Mouse (Mus musculus) embryonic facial prominence, embryonic 15.5 days (tissue): ENCODE results near the gene Gm10188. TPM values are rescaled to one million over a fixed set of nuclear protein-coding genes. Genes with fewer than 3 reads are reported as not detected.

ENCODE experiments used
- ATAC-seq: fragments of 200-750 bp; cut with Nextera tagmentation; 2 replicates; pipeline ENCODE4 v1.8.0; 2017; ENCODE audit warnings: low read depth, moderate TSS enrichment; ENCODE audit not compliant: insufficient number of reproducible peaks, low FRiP score, low TSS enrichment
- H3K27ac ChIP-seq: fragments of 300-500 bp; sonication (generic); replicated peaks from 2 replicates; pipeline ENCODE4 v1.5.1; 2015; ENCODE audit warnings: mild to moderate bottlenecking, inconsistent platforms
- H3K27me3 ChIP-seq: fragments of 300-500 bp; sonication (generic); 2 replicates; pipeline ENCODE4 v1.6.1; 2015; ENCODE audit warnings: inconsistent platforms
- H3K36me3 ChIP-seq: fragments of 300-500 bp; sonication (generic); 2 replicates; pipeline ENCODE4 v1.6.1; 2015; ENCODE audit warnings: mild to moderate bottlenecking, inconsistent platforms
- H3K4me1 ChIP-seq: fragments of 300-500 bp; sonication (generic); 2 replicates; pipeline ENCODE4 v1.6.1; 2015; ENCODE audit warnings: inconsistent platforms
- H3K4me2 ChIP-seq: fragments of 300-500 bp; sonication (generic); replicated peaks from 2 replicates; pipeline ENCODE4 v1.6.1; 2015; ENCODE audit warnings: mild to moderate bottlenecking, inconsistent platforms
- H3K4me3 ChIP-seq: fragments of 300-500 bp; sonication (generic); replicated peaks from 2 replicates; pipeline ENCODE4 v1.5.1; 2015; ENCODE audit warnings: mild to moderate bottlenecking, inconsistent platforms
- H3K9ac ChIP-seq: fragments of 300-500 bp; sonication (generic); 2 replicates; pipeline ENCODE4 v1.6.1; 2015; ENCODE audit warnings: inconsistent platforms
- H3K9me3 ChIP-seq: fragments of 300-500 bp; sonication (generic); replicated peaks from 2 replicates; pipeline ENCODE4 v1.6.1; 2016; ENCODE audit warnings: inconsistent platforms
- WGBS: fragments of 180-500 bp; shearing (Covaris S2); methylation state at CpG from one replicate; pipeline ENCODE4 v1.1.7; 2015; 5-methylcytosine and 5-hydroxymethylcytosine counted together
- polyA plus RNA-seq: library from polyadenylated mRNA; unstranded; fragments of >200 nt; fragmentation: Nextera tagmentation; extraction: Ambion mirVana; gene quantifications from 2 replicates; pipeline ENCODE4 v1.2.1, GENCODE M21; 2015

Gene Gm10188
- polyA plus RNA-seq, 1 experiment from 2014 or later: not detected

GRCm38 (mm10) chr1:132261058-132261457 lies 31.5 kb upstream of the Gm10188 start:
- Histone ChIP-seq H3K27ac (no peak overlapping the region), H3K27me3 (no peaks in the 10 kb centered on the region), H3K4me3 (no peak overlapping the region), H3K9ac (no peak overlapping the region), H3K4me2 (no peak overlapping the region), H3K36me3 (no peaks in the 10 kb centered on the region), H3K9me3 (no peaks in the 10 kb centered on the region), H3K4me1 (0 out of 2 replicates have a peak, but pooled peaks cover 3% of the 10 kb centered on the region)
- ATAC-seq: no peak
- WGBS: 62% methylated on average over 5 of the region's 5 CpGs

- no peak overlapping the region for H3K4me2 ChIP-seq
- 0 out of 2 replicates have a peak, but pooled peaks cover 2% of the 10 kb centered on the region for H3K4me1 ChIP-seq
- no peak overlapping the region for H3K4me3 ChIP-seq
- no peaks in the 10 kb centered on the region for H3K9me3 ChIP-seq
- H3K27me3 ChIP-seq: no peaks in the 10 kb centered on the region
- H3K9ac ChIP-seq: no peak overlapping the region
- WGBS: 90% methylated on average over 1 of the region's 1 CpGs
- H3K36me3 ChIP-seq: no peaks in the 10 kb centered on the region
- H3K27ac ChIP-seq: no peak overlapping the region
- ATAC-seq: no peak
Observed at GRCm38 (mm10) chr1:132260331-132260730, 30.8 kb upstream of the Gm10188 start.

GRCm38 (mm10) chr1:132254467-132254866 lies 24.9 kb upstream of the Gm10188 start:
- no peak for ATAC-seq
- H3K36me3 ChIP-seq: no peaks in the 10 kb centered on the region
- no peak overlapping the region for H3K4me2 ChIP-seq
- H3K27me3 ChIP-seq: no peaks in the 10 kb centered on the region
- H3K4me1 ChIP-seq: no peaks in the 10 kb centered on the region
- no peaks in the 10 kb centered on the region for H3K9me3 ChIP-seq
- H3K9ac ChIP-seq: no peak overlapping the region
- 85% methylated on average over 6 of the region's 6 CpGs for WGBS
- H3K27ac ChIP-seq: no peak overlapping the region
- no peak overlapping the region for H3K4me3 ChIP-seq

- no peak overlapping the region for H3K27ac ChIP-seq
- no peak overlapping the region for H3K9ac ChIP-seq
- no peaks in the 10 kb centered on the region for H3K36me3 ChIP-seq
- H3K4me3 ChIP-seq: no peak overlapping the region
- no peaks in the 10 kb centered on the region for H3K27me3 ChIP-seq
- H3K4me2 ChIP-seq: no peak overlapping the region
- no peaks in the 10 kb centered on the region for H3K9me3 ChIP-seq
- no peaks in the 10 kb centered on the region for H3K4me1 ChIP-seq
- ATAC-seq: no peak
- 87% methylated on average over 4 of the region's 4 CpGs for WGBS
Observed at GRCm38 (mm10) chr1:132246641-132247040, 17.1 kb upstream of the Gm10188 start.

- no peak overlapping the region for H3K9ac ChIP-seq
- 45% methylated on average over 6 of the region's 6 CpGs for WGBS
- no peak overlapping the region for H3K4me3 ChIP-seq
- no peak overlapping the region for H3K4me2 ChIP-seq
- H3K9me3 ChIP-seq: no peaks in the 10 kb centered on the region
- ATAC-seq: no peak
- H3K27ac ChIP-seq: no peak overlapping the region
- no peaks in the 10 kb centered on the region for H3K36me3 ChIP-seq
- no peaks in the 10 kb centered on the region for H3K4me1 ChIP-seq
- H3K27me3 ChIP-seq: no peaks in the 10 kb centered on the region
Observed at GRCm38 (mm10) chr1:132246137-132246536, 16.6 kb upstream of the Gm10188 start.

GRCm38 (mm10) chr1:132245010-132245409 lies 15.4 kb upstream of the Gm10188 start:
- Histone ChIP-seq H3K36me3 (no peaks in the 10 kb centered on the region), H3K4me2 (no peak overlapping the region), H3K4me1 (no peaks in the 10 kb centered on the region), H3K4me3 (no peak overlapping the region), H3K9ac (no peak overlapping the region), H3K9me3 (no peaks in the 10 kb centered on the region), H3K27me3 (no peaks in the 10 kb centered on the region), H3K27ac (no peak overlapping the region)
- no peak for ATAC-seq
- WGBS: 74% methylated on average over 5 of the region's 5 CpGs

GRCm38 (mm10) chr1:132237585-132238159 lies 8.1 kb upstream of the Gm10188 start:
- Histone ChIP-seq H3K4me1 (no peaks in the 10 kb centered on the region), H3K27ac (no peak overlapping the region), H3K9ac (no peak overlapping the region), H3K27me3 (no peaks in the 10 kb centered on the region; the same call in 1 of the 2 replicates), H3K36me3 (no peaks in the 10 kb centered on the region), H3K4me2 (no peak overlapping the region), H3K4me3 (no peak overlapping the region), H3K9me3 (no peaks in the 10 kb centered on the region)
- no peak for ATAC-seq
- 18% methylated on average over 6 of the region's 6 CpGs for WGBS

- no peak for ATAC-seq
- Histone ChIP-seq H3K4me2 (no peak overlapping the region), H3K36me3 (no peaks in the 10 kb centered on the region), H3K27me3 (no peaks in the 10 kb centered on the region; the same call in 1 of the 2 replicates), H3K9ac (no peak overlapping the region), H3K4me3 (no peak overlapping the region), H3K4me1 (no peaks in the 10 kb centered on the region), H3K9me3 (no peaks in the 10 kb centered on the region), H3K27ac (no peak overlapping the region)
- WGBS: 67% methylated on average over 9 of the region's 9 CpGs
Observed at GRCm38 (mm10) chr1:132234757-132235273, 5.2 kb upstream of the Gm10188 start.

- no peaks in the 10 kb centered on the region for H3K9me3 ChIP-seq
- no peak overlapping the region for H3K4me3 ChIP-seq
- no peaks in the 10 kb centered on the region for H3K36me3 ChIP-seq
- no peak overlapping the region for H3K27ac ChIP-seq
- H3K4me2 ChIP-seq: no peak overlapping the region
- no peaks in the 10 kb centered on the region; the same call in 1 of the 2 replicates for H3K27me3 ChIP-seq
- ATAC-seq: no peak
- no peaks in the 10 kb centered on the region for H3K4me1 ChIP-seq
- no peak overlapping the region for H3K9ac ChIP-seq
- 24% methylated on average over 12 of the region's 12 CpGs for WGBS
Observed at GRCm38 (mm10) chr1:132233566-132233965, 4.0 kb upstream of the Gm10188 start.

GRCm38 (mm10) chr1:132231470-132232274 lies 2.1 kb upstream of the Gm10188 start:
- H3K36me3 ChIP-seq: no peaks in the 10 kb centered on the region
- no peak overlapping the region for H3K4me2 ChIP-seq
- H3K9ac ChIP-seq: no peak overlapping the region
- H3K9me3 ChIP-seq: no peaks in the 10 kb centered on the region
- no peaks in the 10 kb centered on the region; the same call in 1 of the 2 replicates for H3K27me3 ChIP-seq
- no peak for ATAC-seq
- no peak overlapping the region for H3K4me3 ChIP-seq
- no peaks in the 10 kb centered on the region for H3K4me1 ChIP-seq
- no peak overlapping the region for H3K27ac ChIP-seq
- 39% methylated on average over 7 of the region's 7 CpGs for WGBS

- H3K27ac ChIP-seq: no peak overlapping the region
- H3K36me3 ChIP-seq: no peaks in the 10 kb centered on the region
- 70% methylated on average over 11 of the region's 13 CpGs for WGBS
- H3K4me1 ChIP-seq: no peaks in the 10 kb centered on the region
- no peak overlapping the region for H3K4me2 ChIP-seq
- no peak for ATAC-seq
- no peak overlapping the region for H3K9ac ChIP-seq
- H3K27me3 ChIP-seq: no peaks in the 10 kb centered on the region
- H3K4me3 ChIP-seq: no peak overlapping the region
- no peaks in the 10 kb centered on the region for H3K9me3 ChIP-seq
Observed at GRCm38 (mm10) chr1:132226297-132227080, 3.1 kb downstream of the Gm10188 start.
